Mouse (Mus musculus): Measurements from ENCODE around the gene Nav2.

Nav2 gene

GRCm38 (mm10) chr7:49242261-49242660 lies 333.7 kb downstream of the Nav2 start:
- in situ Hi-C loops (cut with MboI; ENCODE audit: low sequenced_read_pairs): no loop called here

DNA sequence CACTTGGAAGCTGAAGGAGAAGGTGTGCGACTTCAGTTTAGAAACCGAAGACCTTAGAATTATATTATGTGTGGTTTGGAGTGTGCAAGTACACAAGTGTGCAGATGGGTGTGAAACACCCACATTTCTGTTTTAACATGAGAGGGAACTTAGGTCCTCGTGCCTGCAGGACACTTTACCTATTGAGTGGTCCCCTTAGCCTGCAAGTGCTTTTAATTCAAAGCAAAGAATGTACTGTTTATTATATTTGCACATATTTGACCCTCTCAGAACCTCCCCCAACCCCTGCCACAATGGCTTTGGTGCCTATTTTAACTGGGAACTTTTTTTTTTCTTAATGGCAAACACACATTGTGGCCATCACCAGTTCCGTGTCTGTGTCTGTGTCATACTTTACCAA lies 334.6 kb downstream of the Nav2 start:
- in situ Hi-C loops (cut with MboI; ENCODE audit: low sequenced_read_pairs): no loop called here

- in situ Hi-C loops (cut with MboI; ENCODE audit: low sequenced_read_pairs): no loop called here
Measured at GRCm38 (mm10) chr7:49245537-49246239, 337.2 kb downstream of the Nav2 start.

- in situ Hi-C loops (cut with MboI; ENCODE audit: low sequenced_read_pairs): no loop called here
Measured at GRCm38 (mm10) chr7:49246240-49246578, 337.7 kb downstream of the Nav2 start.

DNA sequence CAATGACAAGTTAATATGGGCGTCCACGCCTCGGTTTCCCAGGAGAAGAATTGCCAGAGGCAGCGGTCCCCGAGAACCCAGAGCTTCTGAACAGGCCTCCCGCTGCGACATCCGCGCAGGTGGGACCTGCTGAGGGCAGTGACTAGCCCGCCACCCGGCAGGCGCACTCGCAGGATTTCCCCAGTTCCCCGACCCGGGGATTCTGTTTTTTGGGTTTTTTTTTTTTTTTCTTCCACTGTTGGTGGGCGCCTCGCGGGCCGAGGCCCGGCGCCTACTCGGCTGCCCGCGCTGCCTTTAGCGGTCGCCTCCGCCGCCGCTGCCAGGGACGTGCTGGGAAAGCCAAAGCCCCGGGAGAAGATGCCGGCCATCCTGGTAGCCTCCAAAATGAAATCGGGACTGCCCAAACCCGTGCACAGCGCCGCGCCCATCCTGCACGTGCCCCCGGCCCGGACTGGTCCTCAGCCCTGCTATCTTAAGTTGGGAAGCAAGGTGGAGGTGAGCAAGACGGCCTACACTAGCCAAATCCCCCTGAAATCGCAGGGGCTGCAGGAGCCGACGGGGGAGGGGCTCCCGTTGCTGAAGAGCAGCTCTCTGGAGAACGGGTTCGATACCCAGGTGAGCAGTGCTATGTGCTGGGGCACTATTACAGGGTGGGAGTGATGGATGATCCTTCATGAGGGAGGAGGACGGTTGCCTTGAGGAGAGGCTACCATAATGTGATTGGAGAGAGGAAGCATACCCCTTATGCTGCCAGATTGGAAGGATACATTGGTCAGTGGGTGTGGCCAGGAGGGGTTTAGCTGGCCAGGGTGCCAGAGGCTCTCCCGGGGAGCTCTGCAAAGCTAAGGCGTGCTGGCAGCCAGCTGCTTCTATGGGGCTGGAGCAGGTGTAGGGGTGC lies 338.3 kb downstream of the Nav2 start:
- in situ Hi-C loops (cut with MboI; ENCODE audit: low sequenced_read_pairs): no loop called here

GRCm38 (mm10) chr7:49247744-49248331 lies 339.3 kb downstream of the Nav2 start:
- in situ Hi-C loops (cut with MboI; ENCODE audit: low sequenced_read_pairs): no loop called here

- in situ Hi-C loops (cut with MboI; ENCODE audit: low sequenced_read_pairs): no loop called here
Measured at GRCm38 (mm10) chr7:49248333-49249086, 340.0 kb downstream of the Nav2 start.

- in situ Hi-C loops (cut with MboI; ENCODE audit: low sequenced_read_pairs): no loop called here
Measured at GRCm38 (mm10) chr7:49249462-49249861, 340.9 kb downstream of the Nav2 start.

DNA sequence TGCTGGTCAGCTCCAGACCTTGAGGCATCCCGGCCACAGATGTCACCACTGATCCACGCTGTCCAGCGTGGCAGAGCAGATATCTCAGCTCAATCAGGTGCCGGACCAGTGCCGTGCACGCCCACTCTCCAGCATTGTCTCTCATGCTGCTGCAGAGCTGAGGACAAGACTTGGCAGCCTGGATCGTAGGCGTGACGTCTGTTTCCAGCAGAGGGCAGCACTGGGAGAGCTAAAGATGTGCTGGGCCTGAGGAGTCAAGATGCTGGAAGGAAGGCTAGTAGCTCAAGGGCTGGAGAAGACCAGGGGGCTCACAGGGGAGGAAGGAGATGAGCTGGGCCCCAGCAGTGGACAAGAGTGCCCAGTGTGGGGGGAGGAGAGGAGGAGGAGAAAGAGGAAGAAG lies 341.5 kb downstream of the Nav2 start:
- in situ Hi-C loops (cut with MboI; ENCODE audit: low sequenced_read_pairs): no loop called here

- in situ Hi-C loops (cut with MboI; ENCODE audit: low sequenced_read_pairs): no loop called here
Measured at GRCm38 (mm10) chr7:49250581-49251307, 342.2 kb downstream of the Nav2 start.

DNA sequence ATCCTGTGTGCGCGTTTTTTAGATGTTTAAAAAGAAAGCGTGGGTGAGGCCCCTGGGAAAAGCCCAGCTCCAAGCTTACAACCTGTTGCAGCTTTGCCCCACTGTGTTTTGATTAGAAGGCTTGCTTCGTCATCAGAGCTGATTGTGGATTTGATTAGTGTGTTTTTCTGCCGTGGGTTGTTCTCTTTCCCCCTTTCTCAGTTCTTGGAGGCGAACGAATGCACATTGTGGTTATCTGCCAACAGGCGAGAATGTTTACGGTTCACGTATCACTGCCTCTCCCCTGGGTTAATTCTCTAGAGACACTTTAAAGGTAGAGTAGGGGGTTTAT lies 342.8 kb downstream of the Nav2 start:
- in situ Hi-C loops (cut with MboI; ENCODE audit: low sequenced_read_pairs): no loop called here

DNA sequence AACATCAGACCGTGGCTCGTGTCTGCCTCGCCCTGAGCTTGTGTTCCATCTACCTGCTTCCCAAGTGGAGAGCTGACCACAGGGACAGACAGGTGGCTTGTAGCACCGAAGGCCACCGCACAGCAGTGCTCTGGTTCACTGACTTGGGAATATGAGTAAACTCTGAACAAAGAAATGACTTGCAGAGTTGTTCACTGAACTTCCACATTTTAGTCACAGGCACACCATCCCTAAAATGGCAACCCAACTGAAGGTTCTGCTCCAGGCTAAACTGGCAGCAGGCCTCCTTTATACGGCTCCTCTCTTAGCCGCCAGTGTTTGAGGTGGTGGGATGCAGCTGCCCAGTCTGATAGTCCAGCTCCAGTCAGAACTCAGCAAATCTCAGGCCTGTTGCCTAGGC lies 343.9 kb downstream of the Nav2 start:
- in situ Hi-C loops (cut with MboI; ENCODE audit: low sequenced_read_pairs): no loop called here

DNA sequence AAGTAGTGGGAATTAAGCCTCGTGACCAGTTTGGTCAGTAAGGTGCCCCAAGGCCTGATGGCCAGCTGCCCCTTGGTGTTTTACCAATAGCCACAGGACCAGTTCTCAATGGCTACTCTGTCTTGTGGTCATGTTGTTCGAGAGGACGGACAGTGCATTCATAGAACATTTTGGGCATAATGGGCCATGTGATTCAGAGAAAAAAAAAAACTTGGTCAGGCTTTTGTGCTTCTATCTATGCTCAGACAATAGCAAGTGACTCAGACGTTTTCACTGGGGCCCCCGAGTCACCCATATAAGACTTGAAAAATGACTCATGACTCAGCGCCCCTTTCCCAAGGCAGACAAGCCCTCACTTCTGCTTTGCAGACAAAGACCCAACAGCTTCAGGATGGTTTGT lies 344.4 kb downstream of the Nav2 start:
- in situ Hi-C loops (cut with MboI; ENCODE audit: low sequenced_read_pairs): no loop called here

GRCm38 (mm10) chr7:49255053-49255452 lies 346.5 kb downstream of the Nav2 start:
- in situ Hi-C loops (cut with MboI; ENCODE audit: low sequenced_read_pairs): no loop called here

- in situ Hi-C loops (cut with MboI; ENCODE audit: low sequenced_read_pairs): no loop called here
Measured at GRCm38 (mm10) chr7:49257234-49257906, 348.9 kb downstream of the Nav2 start.

GRCm38 (mm10) chr7:49258088-49258487 lies 349.6 kb downstream of the Nav2 start:
- in situ Hi-C loops (cut with MboI; ENCODE audit: low sequenced_read_pairs): no loop called here

DNA sequence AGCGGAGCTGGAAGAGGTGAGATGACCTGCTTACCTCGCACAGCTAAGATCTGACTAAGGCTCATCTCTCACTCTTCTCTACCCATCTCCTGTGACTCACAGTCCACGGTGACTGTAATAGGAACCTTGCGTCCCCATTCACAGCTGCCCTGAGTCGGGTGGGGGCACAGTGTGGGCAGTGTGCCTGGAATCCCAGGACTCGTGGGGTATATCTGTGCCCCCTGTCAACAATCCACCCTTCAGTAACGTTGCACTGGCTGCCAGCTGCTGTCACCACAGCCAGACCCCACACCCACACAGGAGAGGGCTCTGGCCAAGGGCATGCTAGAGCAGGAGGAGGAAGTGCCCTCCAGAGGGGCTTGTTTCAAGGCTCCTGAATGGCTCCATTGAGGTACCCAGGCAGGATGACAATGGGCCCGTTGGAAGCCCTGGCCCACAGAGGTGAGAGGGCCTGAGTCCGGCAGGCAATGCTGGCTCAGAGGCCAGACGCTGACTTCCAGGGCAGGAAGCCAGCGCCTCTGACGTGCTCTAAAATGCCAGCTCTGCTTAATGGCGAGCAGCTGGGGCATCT lies 353.5 kb downstream of the Nav2 start:
- in situ Hi-C loops (cut with MboI; ENCODE audit: low sequenced_read_pairs): no loop called here

GRCm38 (mm10) chr7:49266422-49266821 lies 357.9 kb downstream of the Nav2 start:
- in situ Hi-C loops (cut with MboI; ENCODE audit: low sequenced_read_pairs): no loop called here

- in situ Hi-C loops (cut with MboI; ENCODE audit: low sequenced_read_pairs): no loop called here
Measured at GRCm38 (mm10) chr7:49267621-49268325, 359.3 kb downstream of the Nav2 start.

Data from CH12F3 (cell line).